Mouse (Mus musculus) kidney, embryonic 15.5 days (tissue): ENCODE measurements around the gene Mfap5. TPM values are rescaled to one million over a fixed set of nuclear protein-coding genes. Genes with fewer than 3 reads are reported as not detected.
A peak's percentile ranks its signal among the peaks of the same experiment; 100 is the strongest.

Source experiments
- ATAC-seq: fragments of 200-750 bp; cut with Nextera tagmentation; replicated peaks from 2 replicates; pipeline ENCODE4 v1.8.0; 2017; ENCODE audit warnings: moderate TSS enrichment; ENCODE audit not compliant: low FRiP score
- H3K27ac ChIP-seq: fragments of 300-500 bp; sonication (generic); 2 replicates; pipeline ENCODE4 v1.5.1; 2015; ENCODE audit warnings: mild to moderate bottlenecking, inconsistent platforms
- H3K27me3 ChIP-seq: fragments of 300-500 bp; sonication (generic); 2 replicates; pipeline ENCODE4 v1.6.1; 2015; ENCODE audit warnings: inconsistent platforms
- H3K36me3 ChIP-seq: fragments of 300-500 bp; sonication (generic); 2 replicates; pipeline ENCODE4 v1.6.1; 2015; ENCODE audit warnings: inconsistent platforms
- H3K4me1 ChIP-seq: fragments of 300-500 bp; sonication (generic); 2 replicates; pipeline ENCODE4 v1.6.1; 2015; ENCODE audit warnings: inconsistent platforms
- H3K4me2 ChIP-seq: fragments of 300-500 bp; sonication (generic); 2 replicates; pipeline ENCODE4 v1.6.1; 2015; ENCODE audit warnings: moderate library complexity, mild to moderate bottlenecking, inconsistent platforms
- H3K4me3 ChIP-seq: fragments of 300-500 bp; sonication (generic); replicated peaks from 2 replicates; pipeline ENCODE4 v1.5.1; 2015; ENCODE audit warnings: mild to moderate bottlenecking, inconsistent platforms
- H3K9ac ChIP-seq: fragments of 300-500 bp; sonication (generic); 2 replicates; pipeline ENCODE4 v1.6.1; 2015; ENCODE audit warnings: mild to moderate bottlenecking, inconsistent platforms
- H3K9me3 ChIP-seq: fragments of 300-500 bp; sonication (generic); replicated peaks from 2 replicates; pipeline ENCODE4 v1.6.1; 2016; ENCODE audit warnings: inconsistent platforms
- WGBS: fragments of 180-500 bp; shearing (Covaris S2); methylation state at CpG from one replicate; pipeline ENCODE4 v1.1.7; 2015; ENCODE audit warnings: mixed read lengths; 5-methylcytosine and 5-hydroxymethylcytosine counted together
- polyA plus RNA-seq: library from polyadenylated mRNA; unstranded; fragments of >200 nt; fragmentation: Nextera tagmentation; extraction: Ambion mirVana; gene quantifications from 2 replicates; pipeline ENCODE4 v1.2.1, GENCODE M21; 2015

Mfap5 gene
- polyA plus RNA-seq, 1 experiment from 2014 or later: 32.8 TPM

- WGBS: 71% methylated on average over 9 of the region's 9 CpGs
- Histone ChIP-seq H3K9ac (no peak overlapping the region), H3K9me3 (no peaks in the 10 kb centered on the region), H3K4me2 (no peak overlapping the region), H3K4me3 (no peak overlapping the region), H3K36me3 (no peaks in the 10 kb centered on the region), H3K4me1 (no peaks in the 10 kb centered on the region), H3K27ac (no peak overlapping the region), H3K27me3 (no peaks in the 10 kb centered on the region)
- ATAC-seq: no peak
Measured at GRCm38 (mm10) chr6:122545289-122545882, 39.7 kb downstream of the Mfap5 start.

GRCm38 (mm10) chr6:122545948-122546347 lies 40.3 kb downstream of the Mfap5 start:
- Histone ChIP-seq H3K4me1 (no peaks in the 10 kb centered on the region), H3K36me3 (no peaks in the 10 kb centered on the region), H3K27ac (no peak overlapping the region), H3K27me3 (no peaks in the 10 kb centered on the region), H3K9me3 (no peaks in the 10 kb centered on the region), H3K4me3 (no peak overlapping the region), H3K4me2 (no peak overlapping the region), H3K9ac (no peak overlapping the region)
- WGBS: 74% methylated on average over 10 of the region's 10 CpGs
- no peak for ATAC-seq

GRCm38 (mm10) chr6:122553606-122554005 lies 48.0 kb downstream of the Mfap5 start, which contains the start of gene Aicda:
Gene Aicda (plus strand): TSS chr6:122553801.
- 54% methylated on average over 9 of the region's 9 CpGs for WGBS
- no peak for ATAC-seq
- Histone ChIP-seq H3K36me3 (no peaks in the 10 kb centered on the region), H3K4me3 (no peak within 1 kb of the TSS), H3K27me3 (0 out of 2 replicates have a peak, but pooled peaks cover 8% of the 10 kb centered on the region), H3K9ac (no peak within 1 kb of the TSS), H3K27ac (no peak within 1 kb of the TSS), H3K4me2 (no peak within 1 kb of the TSS), H3K4me1 (peaks cover 5% of the 10 kb centered on the region; the same call in 1 of the 2 replicates), H3K9me3 (no peaks in the 10 kb centered on the region)

GRCm38 (mm10) chr6:122554102-122554501 lies 48.5 kb downstream of the Mfap5 start:
- 0 out of 2 replicates have a peak, but pooled peaks cover 8% of the 10 kb centered on the region for H3K27me3 ChIP-seq

GRCm38 (mm10) chr6:122555266-122555665 lies 49.6 kb downstream of the Mfap5 start:
- Histone ChIP-seq H3K4me1 (peaks cover 5% of the 10 kb centered on the region; the same call in 1 of the 2 replicates), H3K36me3 (no peaks in the 10 kb centered on the region), H3K4me3 (no peak overlapping the region), H3K27ac (no peak overlapping the region), H3K9ac (no peak overlapping the region), H3K9me3 (no peaks in the 10 kb centered on the region), H3K27me3 (0 out of 2 replicates have a peak, but pooled peaks cover 8% of the 10 kb centered on the region), H3K4me2 (no peak overlapping the region)
- WGBS: 40% methylated on average over 7 of the region's 7 CpGs
- no peak for ATAC-seq

More at GRCm38 (mm10) chr6:122554102-122554501, 48.5 kb downstream of the Mfap5 start:
- 66% methylated on average over 6 of the region's 6 CpGs for WGBS
- no peak for ATAC-seq
- Histone ChIP-seq H3K9me3 (no peaks in the 10 kb centered on the region), H3K4me2 (no peak overlapping the region), H3K36me3 (no peaks in the 10 kb centered on the region), H3K4me3 (no peak overlapping the region), H3K9ac (no peak overlapping the region), H3K27ac (no peak overlapping the region), H3K4me1 (peaks cover 5% of the 10 kb centered on the region; the same call in 1 of the 2 replicates)

GRCm38 (mm10) chr6:122556959-122557561 lies 51.4 kb downstream of the Mfap5 start:
- no peak overlapping the region for H3K9ac ChIP-seq
- 25% methylated on average over 15 of the region's 15 CpGs for WGBS
- H3K4me1 ChIP-seq: peaks cover 5% of the 10 kb centered on the region; the same call in 1 of the 2 replicates
- 0 out of 2 replicates have a peak, but pooled peaks cover 12% of the 10 kb centered on the region for H3K27me3 ChIP-seq
- H3K9me3 ChIP-seq: no peaks in the 10 kb centered on the region
- no peaks in the 10 kb centered on the region for H3K36me3 ChIP-seq
- peak overlapping the region; percentile 35 for H3K4me2 ChIP-seq
- no peak for ATAC-seq
- no peak overlapping the region for H3K4me3 ChIP-seq
- no peak overlapping the region for H3K27ac ChIP-seq

- H3K9ac ChIP-seq: no peak overlapping the region
- peaks cover 5% of the 10 kb centered on the region; the same call in 1 of the 2 replicates for H3K4me1 ChIP-seq
- no peaks in the 10 kb centered on the region for H3K9me3 ChIP-seq
- H3K36me3 ChIP-seq: no peaks in the 10 kb centered on the region
- ATAC-seq: 0 out of 2 replicates have a peak, but pooled peaks have one; percentile 31
- peaks cover 25% of the 10 kb centered on the region for H3K27me3 ChIP-seq
- peak overlapping the region; percentile 20; the same call in 1 of the 2 replicates for H3K4me3 ChIP-seq
- H3K4me2 ChIP-seq: peak overlapping the region; percentile 53
- 8% methylated on average over 17 of the region's 17 CpGs for WGBS
- no peak overlapping the region for H3K27ac ChIP-seq
Measured at GRCm38 (mm10) chr6:122560427-122560826, 54.8 kb downstream of the Mfap5 start.

- H3K4me3 ChIP-seq: no peak overlapping the region
- no peak overlapping the region for H3K27ac ChIP-seq
- WGBS: 84% methylated on average over 20 of the region's 20 CpGs
- peak overlapping the region; percentile 53; the same call in 1 of the 2 replicates for H3K4me2 ChIP-seq
- H3K4me1 ChIP-seq: peaks cover 5% of the 10 kb centered on the region; the same call in 1 of the 2 replicates
- H3K9ac ChIP-seq: no peak overlapping the region
- H3K9me3 ChIP-seq: no peaks in the 10 kb centered on the region
- peaks cover 21% of the 10 kb centered on the region for H3K27me3 ChIP-seq
- H3K36me3 ChIP-seq: no peaks in the 10 kb centered on the region
- ATAC-seq: peak; percentile 30; the same call in 1 of the 2 replicates
Measured at GRCm38 (mm10) chr6:122561005-122561404, 55.4 kb downstream of the Mfap5 start.

- Histone ChIP-seq H3K27ac (no peak overlapping the region), H3K9ac (no peak overlapping the region), H3K36me3 (no peaks in the 10 kb centered on the region), H3K9me3 (no peaks in the 10 kb centered on the region), H3K4me2 (0 out of 2 replicates have a peak overlapping the region, but pooled peaks have one; percentile 21), H3K27me3 (peaks cover 17% of the 10 kb centered on the region), H3K4me1 (no peaks in the 10 kb centered on the region), H3K4me3 (no peak overlapping the region)
- ATAC-seq: no peak
- WGBS: 1% methylated on average over 6 of the region's 6 CpGs
Measured at GRCm38 (mm10) chr6:122562463-122562862, 56.8 kb downstream of the Mfap5 start.

- WGBS: 87% methylated on average over 9 of the region's 9 CpGs
- H3K4me2 ChIP-seq: no peak overlapping the region
Measured at GRCm38 (mm10) chr6:122565070-122565784, 59.6 kb downstream of the Mfap5 start.

GRCm38 (mm10) chr6:122569113-122569512 lies 63.5 kb downstream of the Mfap5 start:
- H3K9ac ChIP-seq: no peak overlapping the region
- no peaks in the 10 kb centered on the region for H3K36me3 ChIP-seq
- ATAC-seq: no peak
- peaks cover 4% of the 10 kb centered on the region; the same call in 1 of the 2 replicates for H3K27me3 ChIP-seq
- no peak overlapping the region for H3K4me3 ChIP-seq
- WGBS: 68% methylated on average over 5 of the region's 5 CpGs
- no peaks in the 10 kb centered on the region for H3K4me1 ChIP-seq
- no peak overlapping the region for H3K4me2 ChIP-seq
- no peaks in the 10 kb centered on the region for H3K9me3 ChIP-seq
- no peak overlapping the region for H3K27ac ChIP-seq

More at GRCm38 (mm10) chr6:122565070-122565784, 59.6 kb downstream of the Mfap5 start:
- no peak for ATAC-seq
- H3K4me3 ChIP-seq: no peak overlapping the region
- H3K4me1 ChIP-seq: no peaks in the 10 kb centered on the region
- no peaks in the 10 kb centered on the region for H3K36me3 ChIP-seq
- H3K9me3 ChIP-seq: no peaks in the 10 kb centered on the region
- no peak overlapping the region for H3K27ac ChIP-seq
- H3K27me3 ChIP-seq: peaks cover 17% of the 10 kb centered on the region
- no peak overlapping the region for H3K9ac ChIP-seq

GRCm38 (mm10) chr6:122569762-122570161 lies 64.1 kb downstream of the Mfap5 start:
- Histone ChIP-seq H3K4me1 (no peaks in the 10 kb centered on the region), H3K9me3 (no peaks in the 10 kb centered on the region), H3K36me3 (no peaks in the 10 kb centered on the region), H3K4me3 (no peak overlapping the region), H3K27me3 (peaks cover under 1% of the 10 kb centered on the region; the same call in 1 of the 2 replicates), H3K9ac (no peak overlapping the region), H3K27ac (no peak overlapping the region), H3K4me2 (no peak overlapping the region)
- no peak for ATAC-seq
- WGBS: 67% methylated on average over 1 of the region's 1 CpGs
